Mouse (Mus musculus) forebrain, embryonic 11.5 days (tissue): ENCODE measurements around the gene Adnp. TPM values are rescaled to one million over a fixed set of nuclear protein-coding genes. Genes with fewer than 3 reads are reported as not detected.

ENCODE experiments used
- ATAC-seq: fragments of 200-750 bp; cut with Nextera tagmentation; replicated peaks from 2 replicates; pipeline ENCODE4 v1.8.0; 2017; ENCODE audit warnings: moderate TSS enrichment; ENCODE audit not compliant: low FRiP score
- DNase-seq: peaks from one replicate; pipeline ENCODE4 v3.0.0-alpha.2; 2017; ENCODE audit warnings: low spot score
- H3K27ac ChIP-seq: fragments of 300-500 bp; sonication (generic); 2 replicates; pipeline ENCODE4 v1.5.1; 2014; ENCODE audit warnings: low read depth, low read length
- H3K27me3 ChIP-seq: fragments of 300-500 bp; sonication (generic); 2 replicates; pipeline ENCODE4 v1.6.1; 2014; ENCODE audit warnings: mild to moderate bottlenecking, low read length, mixed read lengths; ENCODE audit not compliant: control insufficient read depth, insufficient read depth
- H3K36me3 ChIP-seq: fragments of 300-500 bp; sonication (generic); 2 replicates; pipeline ENCODE4 v1.6.1; 2014; ENCODE audit warnings: mild to moderate bottlenecking, low read length, moderate library complexity, mixed read lengths; ENCODE audit not compliant: control insufficient read depth, insufficient read depth
- H3K4me1 ChIP-seq: fragments of 300-500 bp; sonication (generic); replicated peaks from 2 replicates; pipeline ENCODE4 v1.6.1; 2014; ENCODE audit warnings: low read length, mixed read lengths; ENCODE audit not compliant: control insufficient read depth, insufficient read depth
- H3K4me2 ChIP-seq: fragments of 300-500 bp; sonication (generic); 2 replicates; pipeline ENCODE4 v1.6.1; 2014; ENCODE audit warnings: low read depth, mild to moderate bottlenecking, low read length, moderate library complexity, mixed read lengths; ENCODE audit not compliant: severe bottlenecking
- H3K4me3 ChIP-seq: fragments of 300-500 bp; sonication (generic); 2 replicates; pipeline ENCODE4 v1.5.1; 2014; ENCODE audit warnings: low read depth, low read length
- H3K9ac ChIP-seq: fragments of 300-500 bp; sonication (generic); 2 replicates; pipeline ENCODE4 v1.6.1; 2014; ENCODE audit warnings: low read length
- H3K9me3 ChIP-seq: fragments of 300-500 bp; sonication (generic); 2 replicates; pipeline ENCODE4 v1.6.1; 2016; ENCODE audit warnings: low read length, mixed read lengths; ENCODE audit not compliant: control insufficient read depth
- WGBS: fragments of 180-500 bp; shearing (Covaris S2); extraction: QIAGEN DNeasy Blood & Tissue Kit; methylation state at CpG from one replicate; pipeline ENCODE4 v1.1.7; 2014; 5-methylcytosine and 5-hydroxymethylcytosine counted together
- polyA plus RNA-seq: library from polyadenylated mRNA; unstranded; fragments of >200 nt; fragmentation: Nextera tagmentation; extraction: Ambion mirVana; gene quantifications from 2 replicates; pipeline ENCODE4 v1.2.1, GENCODE M21; 2014

Adnp gene
- polyA plus RNA-seq, 1 experiment from 2014 or later, result 18.7 TPM

DNA sequence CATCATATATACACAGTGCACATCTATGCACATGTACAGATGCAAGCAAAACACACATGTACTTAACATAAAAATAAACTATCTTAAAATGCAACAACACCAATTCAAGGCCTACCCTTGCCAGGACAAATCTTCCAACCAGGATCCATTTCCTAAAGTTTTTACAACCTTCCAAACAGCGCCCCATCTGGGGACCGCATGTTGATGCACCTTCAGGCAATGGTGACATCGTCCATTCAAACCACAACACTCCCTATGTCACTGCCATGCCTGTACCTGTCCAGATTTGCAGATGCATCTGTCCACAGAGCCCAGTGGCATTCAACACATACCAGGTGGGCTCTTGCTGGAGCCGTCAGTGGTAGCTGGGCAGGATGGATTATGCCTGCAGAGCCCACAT, 36.4 kb upstream of the Adnp start:
- Histone ChIP-seq H3K4me3 (no peak overlapping the region), H3K4me2 (no peak overlapping the region), H3K27me3 (no peaks in the 10 kb centered on the region), H3K36me3 (no peaks in the 10 kb centered on the region), H3K4me1 (no peaks in the 10 kb centered on the region), H3K9me3 (no peaks in the 10 kb centered on the region), H3K27ac (no peak overlapping the region), H3K9ac (no peak overlapping the region)
- 75% methylated on average over 4 of the region's 4 CpGs for WGBS
- DNase-seq (no peak), ATAC-seq (no peak)

DNA sequence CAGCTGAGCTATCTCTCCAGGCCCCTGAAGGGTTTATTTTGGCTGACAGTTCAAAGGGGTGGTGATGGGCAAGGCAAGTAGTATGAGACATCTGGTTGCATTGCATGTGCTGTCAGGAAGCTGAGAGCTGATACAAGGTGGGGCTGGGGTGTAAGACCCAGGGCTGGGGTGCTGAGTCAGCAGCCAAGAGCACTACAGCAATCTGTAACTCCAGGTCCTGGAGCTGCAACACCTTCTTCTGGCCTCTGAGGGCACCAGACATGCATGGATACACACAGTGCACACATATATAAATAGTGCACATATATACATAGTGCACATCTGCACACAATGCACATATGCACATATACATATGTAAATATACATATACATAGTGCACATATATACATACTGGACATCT, 35.9 kb upstream of the Adnp start:
- no peak for ATAC-seq
- Histone ChIP-seq H3K36me3 (no peaks in the 10 kb centered on the region), H3K4me3 (no peak overlapping the region), H3K4me2 (no peak overlapping the region), H3K27me3 (no peaks in the 10 kb centered on the region), H3K9me3 (no peaks in the 10 kb centered on the region), H3K9ac (no peak overlapping the region), H3K27ac (no peak overlapping the region), H3K4me1 (no peaks in the 10 kb centered on the region)
- DNase-seq, result no peak

DNA sequence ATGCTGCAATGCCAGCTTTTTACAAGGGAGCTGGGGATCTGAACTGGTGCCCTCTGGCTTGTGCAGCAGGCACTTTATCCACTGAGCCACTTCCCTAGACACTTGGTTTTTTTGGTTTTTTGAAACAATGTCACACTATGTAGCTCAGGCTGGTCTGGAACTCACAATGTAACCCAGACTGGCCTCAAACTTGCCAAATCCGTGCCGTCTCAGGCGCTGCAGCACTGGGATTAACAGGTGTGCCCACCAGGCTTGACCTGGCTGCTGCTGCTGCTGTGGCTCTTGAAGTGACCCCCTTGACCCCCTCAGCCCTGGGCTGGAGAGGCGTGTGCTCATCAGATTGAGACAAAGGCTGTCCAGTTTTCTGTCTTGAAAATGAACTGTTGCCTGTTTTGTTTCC, 31.4 kb upstream of the Adnp start:
- DNase-seq (no peak), ATAC-seq (no peak)
- H3K27me3 ChIP-seq, result no peaks in the 10 kb centered on the region
- no peaks in the 10 kb centered on the region for H3K9me3 ChIP-seq
- WGBS, result 81% methylated on average over 4 of the region's 4 CpGs
- no peak overlapping the region for H3K27ac ChIP-seq
- H3K4me3 ChIP-seq, result no peak overlapping the region
- no peaks in the 10 kb centered on the region for H3K4me1 ChIP-seq
- no peak overlapping the region for H3K9ac ChIP-seq
- H3K36me3 ChIP-seq, result no peaks in the 10 kb centered on the region
- no peak overlapping the region for H3K4me2 ChIP-seq

DNA sequence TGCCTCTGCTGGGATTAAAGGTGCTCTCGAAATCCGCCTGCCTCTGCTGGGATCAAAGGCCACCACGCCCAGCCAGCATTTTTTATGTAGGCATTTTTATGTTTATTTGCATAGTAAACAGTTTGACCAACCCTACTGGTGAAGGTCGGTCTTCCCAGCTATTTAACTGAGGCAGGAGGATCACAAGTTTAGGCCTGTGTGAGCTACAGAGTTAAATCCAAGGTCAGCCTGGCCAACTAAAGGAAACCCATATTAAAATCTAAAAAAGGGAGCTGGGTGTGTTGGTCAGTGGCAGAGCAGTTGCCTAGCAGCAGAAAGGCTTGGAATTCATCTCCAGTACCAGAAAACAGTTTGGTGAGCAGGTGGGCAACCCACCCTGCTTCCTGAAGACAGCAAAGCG, 26.4 kb upstream of the Adnp start:
- ATAC-seq (no peak), DNase-seq (no peak)
- Histone ChIP-seq H3K4me1 (peaks cover 13% of the 10 kb centered on the region), H3K27ac (no peak overlapping the region), H3K4me3 (no peak overlapping the region), H3K4me2 (no peak overlapping the region), H3K36me3 (no peaks in the 10 kb centered on the region), H3K27me3 (no peaks in the 10 kb centered on the region), H3K9me3 (no peaks in the 10 kb centered on the region), H3K9ac (no peak overlapping the region)
- 92% methylated on average over 5 of the region's 5 CpGs for WGBS

DNA sequence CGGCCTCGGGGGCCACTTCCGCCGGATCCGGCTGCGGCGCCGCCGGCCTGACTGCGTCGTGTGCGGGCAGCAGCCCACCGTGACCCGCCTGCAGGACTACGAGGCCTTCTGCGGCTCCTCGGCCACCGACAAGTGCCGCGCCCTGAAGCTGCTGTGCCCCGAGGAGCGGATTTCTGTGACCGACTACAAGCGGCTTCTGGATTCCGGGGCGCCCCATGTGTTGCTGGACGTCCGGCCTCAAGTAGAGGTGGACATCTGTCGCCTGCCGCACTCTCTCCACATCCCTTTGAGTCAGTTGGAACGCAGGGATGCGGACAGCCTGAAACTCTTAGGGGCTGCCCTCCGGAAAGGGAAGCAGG, 24.5 kb upstream of the Adnp start:
- no peak overlapping the region for H3K27ac ChIP-seq
- H3K36me3 ChIP-seq, result no peaks in the 10 kb centered on the region; the same call in 1 of the 2 replicates
- peaks cover 13% of the 10 kb centered on the region for H3K4me1 ChIP-seq
- 71% methylated on average over 33 of the region's 33 CpGs for WGBS
- ATAC-seq (no peak), DNase-seq (no peak)
- no peaks in the 10 kb centered on the region for H3K27me3 ChIP-seq
- H3K4me3 ChIP-seq, result peak overlapping the region; percentile 100
- H3K4me2 ChIP-seq, result peak overlapping the region; percentile 97
- H3K9me3 ChIP-seq, result no peaks in the 10 kb centered on the region
- H3K9ac ChIP-seq, result peak overlapping the region; percentile 73

DNA sequence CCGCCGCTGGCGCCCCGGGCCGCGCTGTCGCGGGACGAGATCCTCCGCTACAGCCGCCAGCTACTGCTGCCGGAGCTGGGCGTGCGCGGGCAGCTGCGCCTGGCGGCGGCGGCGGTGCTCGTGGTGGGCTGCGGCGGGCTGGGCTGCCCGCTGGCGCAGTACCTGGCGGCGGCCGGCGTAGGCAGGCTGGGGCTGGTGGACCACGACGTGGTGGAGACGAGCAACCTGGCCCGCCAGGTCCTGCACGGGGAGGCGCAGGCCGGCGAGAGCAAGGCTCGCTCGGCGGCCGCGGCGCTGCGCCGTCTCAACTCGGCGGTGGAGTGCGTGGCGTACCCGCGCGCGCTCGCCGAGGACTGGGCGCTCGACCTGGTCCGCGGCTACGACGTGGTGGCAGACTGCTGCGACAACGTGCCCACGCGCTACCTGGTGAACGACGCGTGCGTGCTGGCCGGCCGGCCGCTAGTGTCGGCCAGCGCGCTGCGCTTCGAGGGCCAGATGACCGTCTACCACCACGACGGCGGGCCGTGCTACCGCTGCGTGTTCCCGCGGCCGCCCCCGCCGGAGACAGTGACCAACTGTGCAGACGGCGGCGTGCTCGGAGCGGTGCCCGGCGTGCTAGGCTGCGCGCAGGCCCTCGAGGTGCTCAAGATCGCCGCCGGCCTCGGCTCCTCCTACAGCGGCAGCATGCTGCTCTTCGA, 24.0 kb upstream of the Adnp start:
- Histone ChIP-seq H3K4me3 (peak overlapping the region; percentile 100), H3K4me1 (peaks cover 13% of the 10 kb centered on the region), H3K9ac (peak overlapping the region; percentile 73), H3K27me3 (no peaks in the 10 kb centered on the region), H3K9me3 (no peaks in the 10 kb centered on the region), H3K36me3 (no peaks in the 10 kb centered on the region; the same call in 1 of the 2 replicates), H3K27ac (0 out of 2 replicates have a peak overlapping the region, but pooled peaks have one; percentile 85), H3K4me2 (peak overlapping the region; percentile 97)
- peak; percentile 61 for DNase-seq
- WGBS, result 3% methylated on average over 75 of the region's 105 CpGs
- peak; percentile 57 for ATAC-seq

DNA sequence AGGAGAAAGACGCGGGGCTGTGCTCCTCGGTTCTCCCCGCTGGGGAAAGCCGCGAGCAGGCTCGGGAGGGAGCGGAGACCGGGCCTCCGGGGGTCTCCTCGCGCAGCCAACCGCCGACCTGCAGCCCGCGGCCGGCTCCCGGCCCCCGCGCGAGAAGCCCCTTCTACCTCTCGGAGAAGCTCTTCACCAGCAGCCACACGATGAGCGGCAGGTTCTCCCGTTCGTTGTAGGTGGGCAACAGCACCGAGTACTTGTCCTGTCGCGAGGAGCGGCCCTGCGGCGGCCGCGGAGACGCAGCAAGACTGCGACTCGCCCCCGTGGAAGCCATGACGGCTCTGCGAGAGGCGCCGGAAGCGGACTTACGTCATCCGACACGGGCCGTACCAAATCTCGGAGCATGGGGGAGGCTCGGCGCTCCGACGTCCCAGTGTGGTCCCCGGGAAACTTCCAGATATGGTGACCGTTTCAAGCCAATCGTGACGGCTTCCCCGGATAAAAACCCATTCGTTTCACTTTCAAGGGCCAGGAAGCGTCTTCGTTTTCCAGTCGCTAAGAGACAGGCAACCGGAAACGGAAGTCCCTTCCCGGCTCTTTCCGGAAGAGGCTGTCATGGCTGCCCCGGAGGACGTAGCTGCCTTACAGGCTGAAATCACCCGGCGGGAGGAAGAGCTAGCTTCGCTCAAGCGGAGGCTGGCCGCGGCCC, 23.3 kb upstream of the Adnp start, which contains the start of the genes Gm20716, Dpm1 and Mocs3:
Gene Gm20716, minus strand, starts transcription at position 339 of the 703 bp plus-strand sequence.
Gene Dpm1, minus strand, starts transcription at position 566 of the 703 bp plus-strand sequence.
Gene Mocs3, plus strand, starts transcription at position 597 of the 703 bp plus-strand sequence.
- ATAC-seq (peak; percentile 83), DNase-seq (peak; percentile 89)
- H3K4me2 ChIP-seq, result peak within 1 kb of the TSS; percentile 97
- H3K27me3 ChIP-seq, result no peaks in the 10 kb centered on the region
- H3K36me3 ChIP-seq, result no peaks in the 10 kb centered on the region; the same call in 1 of the 2 replicates
- no peaks in the 10 kb centered on the region for H3K9me3 ChIP-seq
- peaks cover 13% of the 10 kb centered on the region for H3K4me1 ChIP-seq
- peak within 1 kb of the TSS; percentile 85; the same call in 1 of the 2 replicates for H3K27ac ChIP-seq
- H3K4me3 ChIP-seq, result peak within 1 kb of the TSS; percentile 100
- H3K9ac ChIP-seq, result peak within 1 kb of the TSS; percentile 73
- WGBS, result under 1% methylated on average over 67 of the region's 73 CpGs

DNA sequence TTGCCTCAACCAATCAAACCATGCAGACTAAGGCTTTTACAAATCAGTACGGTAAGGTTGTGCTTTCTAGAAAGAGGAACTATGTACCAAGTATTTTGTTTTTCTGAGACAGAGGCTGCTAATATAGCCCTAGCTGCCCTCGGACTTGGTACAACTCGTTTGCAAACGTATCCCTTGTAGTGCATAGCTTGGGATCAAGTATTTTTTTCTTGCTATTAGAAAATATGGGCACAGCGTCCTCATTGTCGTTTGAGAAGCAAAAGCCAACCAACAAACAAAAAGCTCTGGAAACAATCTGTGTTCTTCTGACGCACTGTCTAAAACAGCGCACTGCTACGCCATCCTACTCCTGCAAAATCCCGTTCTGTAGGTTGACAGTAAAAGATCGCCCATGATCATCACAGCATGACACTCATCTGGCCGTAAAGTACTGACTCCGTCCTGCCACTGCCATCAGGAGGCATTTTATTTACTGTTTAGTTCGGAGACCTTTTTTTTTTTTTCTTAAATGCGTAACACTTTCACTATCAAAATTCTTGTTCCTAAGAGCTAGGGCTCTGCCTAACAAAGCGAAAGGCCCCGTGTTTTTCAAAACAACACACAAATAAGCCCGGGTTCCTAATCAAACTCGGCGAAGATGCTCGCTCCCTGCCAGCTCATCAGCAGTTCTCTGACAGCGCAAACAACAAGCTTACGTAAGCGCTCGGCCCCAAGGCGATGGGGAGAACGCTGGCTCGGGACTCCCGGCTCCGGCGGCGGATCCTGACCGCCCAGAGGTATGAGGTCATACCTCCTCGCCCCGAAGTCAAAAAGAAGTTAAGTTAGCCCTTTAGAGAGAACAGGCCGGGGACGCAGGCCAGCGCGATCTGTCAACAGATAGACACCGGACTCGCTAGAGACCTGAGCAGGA, 22.5 kb upstream of the Adnp start:
- 22% methylated on average over 41 of the region's 41 CpGs for WGBS
- Histone ChIP-seq H3K4me1 (peaks cover 13% of the 10 kb centered on the region), H3K27me3 (no peaks in the 10 kb centered on the region), H3K4me2 (peak overlapping the region; percentile 97), H3K27ac (no peak overlapping the region), H3K4me3 (peak overlapping the region; percentile 100), H3K9ac (peak overlapping the region; percentile 73), H3K9me3 (no peaks in the 10 kb centered on the region), H3K36me3 (no peaks in the 10 kb centered on the region; the same call in 1 of the 2 replicates)
- DNase-seq, result no peak
- ATAC-seq, result peak; percentile 35
